Mouse (Mus musculus) stomach, postnatal 0 days (tissue): ENCODE data around the gene Pax4.

Source experiments
- CTCF ChIP-seq: IDR thresholded peaks from 2 replicates; pipeline ENCODE4 v1.5.1; 2016; ENCODE audit warnings: antibody characterized with exemption, low read depth, mild to moderate bottlenecking, moderate library complexity
- EP300 ChIP-seq: optimal IDR thresholded peaks from 2 replicates; pipeline ENCODE3; 2016; ENCODE audit warnings: antibody characterized with exemption

- TF ChIP-seq CTCF (0 out of 2 replicates have a peak, but pooled peaks have one; percentile 1), EP300 (no peak)
Observed at GRCm38 (mm10) chr6:28450481-28450880, 1.3 kb upstream of the Pax4 start.
